Mouse (Mus musculus) ES-Bruce4 (cell line): Measurements from ENCODE around the gene Grin2a.

ENCODE experiments used
- CTCF ChIP-seq: IDR thresholded peaks from one replicate; pipeline ENCODE4 v1.8.1; 2011; ENCODE audit warnings: low read depth, low read length
- POLR2A ChIP-seq: IDR thresholded peaks from one replicate; pipeline ENCODE4 v1.8.1; 2011; ENCODE audit warnings: low read length; ENCODE audit not compliant: insufficient read depth

DNA sequence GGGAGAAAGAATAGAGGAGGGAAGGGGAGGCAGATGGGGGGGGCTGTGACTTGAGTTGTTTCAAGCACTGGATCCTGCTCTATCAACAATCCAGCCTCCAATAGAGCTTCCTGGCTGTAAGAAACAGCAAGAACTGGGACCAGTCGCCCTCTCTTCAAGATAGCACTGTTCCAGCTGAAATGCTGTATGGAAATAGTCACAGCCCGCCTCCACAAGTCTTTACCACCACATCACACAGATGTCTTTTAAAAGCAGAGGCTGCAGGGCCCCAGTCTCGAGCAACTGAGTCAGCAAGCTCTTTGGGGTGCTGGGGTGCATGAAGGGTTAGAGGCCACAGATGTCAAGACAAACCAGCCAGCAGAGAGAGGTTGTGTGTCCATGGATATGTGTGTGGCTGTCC is 153.9 kb downstream of the Grin2a start:
- TF ChIP-seq POLR2A, result no peak
- TF ChIP-seq CTCF, result no peak
